Mouse (Mus musculus) MEL (cell line): ENCODE results near the gene Msi2. TPM values are rescaled to one million over a fixed set of nuclear protein-coding genes. Genes with fewer than 3 reads are reported as not detected.

Experiments used
- DNase-seq: peaks from one replicate; pipeline ENCODE4 v3.0.0; 2011; ENCODE audit warnings: low read depth, low spot score
- H3K27ac ChIP-seq: 2 replicates; pipeline ENCODE4 v1.5.1; 2012; ENCODE audit warnings: low read depth, mild to moderate bottlenecking, control low read depth, low read length, moderate library complexity; ENCODE audit not compliant: control insufficient read depth
- H3K27me3 ChIP-seq, 2 experiments: fragments of 150-350 bp in 1 of 2; sonication (generic) in 1 of 2; 2 replicates each; pipeline ENCODE4 v1.6.1; 2012; ENCODE audit warnings: low read length in 2 of 2, mild to moderate bottlenecking in 2 of 2, improper control_type of control experiment in 1 of 2, moderate library complexity in 1 of 2; ENCODE audit not compliant: insufficient read depth in 2 of 2, control insufficient read depth in 1 of 2
- H3K36me3 ChIP-seq, 2 experiments: 2 replicates each; pipeline ENCODE4 v1.6.1; 2012 to 2014; ENCODE audit warnings: low read length in 2 of 2, improper control_type of control experiment in 1 of 2, inconsistent platforms in 1 of 2, mild to moderate bottlenecking in 1 of 2; ENCODE audit not compliant: insufficient read depth in 2 of 2, control insufficient read depth in 1 of 2
- H3K4me1 ChIP-seq, 2 experiments: fragments of 150-350 bp in 1 of 2; sonication (generic) in 1 of 2; 2 replicates each; pipeline ENCODE4 v1.6.1; 2012; ENCODE audit warnings: low read length in 2 of 2, improper control_type of control experiment in 1 of 2, mild to moderate bottlenecking in 1 of 2; ENCODE audit not compliant: insufficient read depth in 2 of 2, control insufficient read depth in 1 of 2
- H3K4me3 ChIP-seq, 2 experiments: fragments of 150-350 bp in 1 of 2; sonication (generic) in 1 of 2; 2 replicates each; pipeline ENCODE4 v1.5.1; 2012; ENCODE audit warnings: low read depth in 2 of 2, low read length in 2 of 2, mild to moderate bottlenecking in 2 of 2, moderate library complexity in 2 of 2, control low read depth in 1 of 2, improper control_type of control experiment in 1 of 2; ENCODE audit not compliant: control insufficient read depth in 1 of 2, insufficient read depth in 1 of 2
- H3K79me2 ChIP-seq: 2 replicates; pipeline ENCODE4 v1.6.1; 2012; ENCODE audit warnings: mild to moderate bottlenecking, low read length, moderate library complexity; ENCODE audit not compliant: control insufficient read depth, poor library complexity, insufficient read depth
- H3K9ac ChIP-seq: 2 replicates; pipeline ENCODE4 v1.6.1; 2012; ENCODE audit warnings: low read depth, mild to moderate bottlenecking, control low read depth, low read length, moderate library complexity; ENCODE audit not compliant: control insufficient read depth, poor library complexity, severe bottlenecking
- H3K9me3 ChIP-seq: fragments of 150-350 bp; sonication (generic); replicated peaks from 2 replicates; pipeline ENCODE4 v1.6.1; 2012; ENCODE audit warnings: mild to moderate bottlenecking, low read length, improper control_type of control experiment, moderate library complexity; ENCODE audit not compliant: insufficient read depth
- CHD1 ChIP-seq: IDR thresholded peaks from 2 replicates; pipeline ENCODE4 v1.6.1; 2012; ENCODE audit warnings: low read depth, mild to moderate bottlenecking, inconsistent platforms, low read length, improper control_type of control experiment
- CTCF ChIP-seq, 3 experiments: IDR thresholded peaks in 2 of 3; conservative IDR thresholded peaks in 1 of 3; 2 replicates each; pipeline ENCODE4 v1.5.1; 2011 to 2012; ENCODE audit warnings: low read length in 3 of 3, low read depth in 2 of 3, mild to moderate bottlenecking in 2 of 3, improper control_type of control experiment in 1 of 3, inconsistent platforms in 1 of 3, mixed read lengths in 1 of 3, moderate library complexity in 1 of 3; ENCODE audit not compliant: control insufficient read depth in 1 of 3, insufficient read depth in 1 of 3, poor library complexity in 1 of 3, severe bottlenecking in 1 of 3
- E2F4 ChIP-seq: IDR thresholded peaks from 2 replicates; pipeline ENCODE4 v1.6.1; 2011; ENCODE audit warnings: low read depth, low read length, improper control_type of control experiment, borderline replicate concordance
- ELF1 ChIP-seq: IDR thresholded peaks from 2 replicates; pipeline ENCODE4 v1.6.1; 2014; ENCODE audit warnings: low read depth, mild to moderate bottlenecking, inconsistent platforms, low read length, improper control_type of control experiment, moderate library complexity
- EP300 ChIP-seq, 2 experiments: IDR thresholded peaks; 2 replicates each; pipeline ENCODE4 v1.6.1; 2011; ENCODE audit warnings: improper control_type of control experiment in 2 of 2, low read length in 2 of 2, low read depth in 1 of 2, mild to moderate bottlenecking in 1 of 2
- ETS1 ChIP-seq: IDR thresholded peaks from 2 replicates; pipeline ENCODE4 v1.6.1; 2012; ENCODE audit warnings: low read depth, mild to moderate bottlenecking, inconsistent platforms, low read length, improper control_type of control experiment, moderate library complexity
- HCFC1 ChIP-seq: IDR thresholded peaks from 2 replicates; pipeline ENCODE4 v1.6.1; 2012; ENCODE audit warnings: low read depth, mild to moderate bottlenecking, inconsistent platforms, low read length, improper control_type of control experiment, moderate library complexity
- JUND ChIP-seq: IDR thresholded peaks from 2 replicates; pipeline ENCODE4 v1.6.1; 2011; ENCODE audit warnings: low read depth, mild to moderate bottlenecking, improper control_type of control experiment, low read length
- KAT2A ChIP-seq: conservative IDR thresholded peaks from 2 replicates; pipeline ENCODE4 v1.6.1; 2012; ENCODE audit warnings: low read depth, low read length, improper control_type of control experiment, inconsistent platforms
- MAFK ChIP-seq: IDR thresholded peaks from 2 replicates; pipeline ENCODE4 v1.6.1; 2011; ENCODE audit warnings: low read depth, mild to moderate bottlenecking, low read length, improper control_type of control experiment, borderline replicate concordance
- MAZ ChIP-seq: IDR thresholded peaks from 2 replicates; pipeline ENCODE4 v1.6.1; 2012; ENCODE audit warnings: low read depth, mild to moderate bottlenecking, inconsistent platforms, low read length, improper control_type of control experiment
- MXI1 ChIP-seq: IDR thresholded peaks from 2 replicates; pipeline ENCODE4 v1.6.1; 2011; ENCODE audit warnings: mild to moderate bottlenecking, low read depth, low read length, improper control_type of control experiment
- NRF1 ChIP-seq: IDR thresholded peaks from 2 replicates; pipeline ENCODE4 v1.6.1; 2014; ENCODE audit warnings: low read depth, mild to moderate bottlenecking, inconsistent platforms, low read length, improper control_type of control experiment, moderate library complexity; ENCODE audit not compliant: poor library complexity, insufficient read depth, severe bottlenecking
- POLR2AphosphoS2 ChIP-seq: IDR thresholded peaks from 2 replicates; pipeline ENCODE4 v1.6.1; 2011; ENCODE audit warnings: low read length, improper control_type of control experiment
- RAD21 ChIP-seq: IDR thresholded peaks from 2 replicates; pipeline ENCODE4 v1.6.1; 2011; ENCODE audit warnings: mild to moderate bottlenecking, low read depth, low read length, improper control_type of control experiment
- RCOR1 ChIP-seq: IDR thresholded peaks from 2 replicates; pipeline ENCODE4 v1.6.1; 2012; ENCODE audit warnings: low read depth, mild to moderate bottlenecking, inconsistent platforms, low read length, improper control_type of control experiment
- TBP ChIP-seq: IDR thresholded peaks from 2 replicates; pipeline ENCODE4 v1.8.0; 2011; ENCODE audit warnings: low read depth, low read length, improper control_type of control experiment
- TCF12 ChIP-seq: IDR thresholded peaks from 2 replicates; pipeline ENCODE4 v1.6.1; 2014; ENCODE audit warnings: low read depth, mild to moderate bottlenecking, inconsistent platforms, low read length, improper control_type of control experiment, moderate library complexity
- ZC3H11A ChIP-seq: IDR thresholded peaks from 2 replicates; pipeline ENCODE4 v1.6.1; 2012; ENCODE audit warnings: low read depth, mild to moderate bottlenecking, inconsistent platforms, low read length, improper control_type of control experiment
- ZKSCAN1 ChIP-seq: IDR thresholded peaks from 2 replicates; pipeline ENCODE4 v1.6.1; 2012; ENCODE audit warnings: low read depth, mild to moderate bottlenecking, inconsistent platforms, low read length, improper control_type of control experiment, moderate library complexity
- ZNF384 ChIP-seq: IDR thresholded peaks from 2 replicates; pipeline ENCODE4 v1.6.1; 2012; ENCODE audit warnings: low read depth, mild to moderate bottlenecking, inconsistent platforms, low read length, improper control_type of control experiment
- polyA plus RNA-seq, 2 experiments: library from polyadenylated mRNA; stranded (reverse) in 1 of 2; unstranded in 1 of 2; fragments of >175 nt in 1 of 2; fragments of >200 nt in 1 of 2; gene quantifications; 2 replicates each; pipeline versions ENCODE4 v1.2.1 to v1.2.4; 2012; ENCODE audit warnings: low replicate concordance in 2 of 2, low read depth in 1 of 2; ENCODE audit not compliant: insufficient read length in 2 of 2, insufficient read depth in 1 of 2, missing spikeins in 1 of 2
- total RNA-seq: library from RNA; depleted of rRNA; stranded (reverse); fragments of 300-350 nt; gene quantifications from 2 replicates; pipeline ENCODE4 v1.2.3, GENCODE M21; 2012

Gene Msi2
- total and polyA plus RNA-seq, 3 experiments, result 16.2 to 29.7 TPM; not detected in 1

DNA sequence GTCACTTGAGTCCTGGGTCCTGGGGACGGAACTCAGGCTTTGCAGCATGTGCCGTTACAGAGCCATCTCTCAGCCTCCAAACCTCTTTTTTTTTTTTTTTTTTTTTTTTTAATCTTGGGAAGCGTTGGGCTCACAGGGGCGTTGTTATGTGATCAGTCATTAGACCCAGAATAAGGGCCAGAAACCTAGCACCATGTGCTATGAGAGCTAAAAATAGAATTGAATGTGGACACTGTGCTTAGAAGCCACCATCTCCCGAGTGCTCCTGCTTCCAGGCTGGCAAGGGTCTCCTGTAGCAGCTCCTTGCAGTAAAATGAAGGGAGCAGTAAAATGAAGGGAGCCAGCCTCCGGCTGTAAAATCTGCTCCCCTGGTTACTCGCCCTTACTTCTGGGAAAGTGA, 47.3 kb upstream of the Msi2 start:
- Histone ChIP-seq H3K4me3 (no peak overlapping the region), H3K79me2 (no peaks in the 10 kb centered on the region), H3K9ac (no peak overlapping the region), H3K4me1 (no peaks in the 10 kb centered on the region), H3K36me3 (no peaks in the 10 kb centered on the region), H3K27me3 (peaks cover 0 to 4% of the 10 kb centered on the region in 2 experiments; a peak in 1 of 4 replicates), H3K27ac (no peak overlapping the region), H3K9me3 (no peaks in the 10 kb centered on the region)
- TF ChIP-seq ETS1 (no peak), MXI1 (no peak), ZC3H11A (no peak), MAZ (no peak), TBP (no peak), CHD1 (no peak), ZKSCAN1 (no peak), JUND (no peak), NRF1 (no peak), HCFC1 (no peak), KAT2A (no peak)
- DNase-seq, result no peak

DNA sequence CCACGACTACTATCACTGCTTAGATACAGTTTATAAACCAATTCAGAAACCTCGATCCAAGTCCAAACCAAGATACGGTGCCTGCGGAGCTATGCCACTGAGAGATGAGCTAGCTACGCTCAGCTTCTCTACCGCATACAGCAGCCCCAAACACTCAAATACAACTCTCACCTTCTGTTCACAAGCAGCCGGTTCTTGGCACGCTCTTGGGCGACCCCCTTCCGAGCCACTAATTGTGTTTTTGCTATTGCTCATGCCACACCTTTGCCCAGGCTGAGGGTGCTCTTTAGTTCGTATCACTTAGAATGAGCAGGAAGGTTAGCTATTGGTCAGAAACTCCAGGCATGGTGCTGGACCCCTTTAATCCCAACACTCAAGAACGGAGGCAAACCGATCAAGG, 45.1 kb upstream of the Msi2 start:
- no peak overlapping the region for H3K4me3 ChIP-seq
- DNase-seq, result no peak
- H3K4me1 ChIP-seq, result no peaks in the 10 kb centered on the region
- no peaks in the 10 kb centered on the region for H3K9me3 ChIP-seq
- no peak overlapping the region for H3K27ac ChIP-seq
- no peaks in the 10 kb centered on the region for H3K36me3 ChIP-seq
- H3K79me2 ChIP-seq, result no peaks in the 10 kb centered on the region
- peaks cover 0 to 8% of the 10 kb centered on the region in 2 experiments; a peak in 1 of 4 replicates for H3K27me3 ChIP-seq
- TF ChIP-seq NRF1 (no peak), E2F4 (no peak), CTCF (IDR thresholded peaks at IDR 0.05 in 2 of 3, conservative IDR thresholded peaks at IDR 0.05 in 1 of 3; ENCODE audit: control insufficient read depth in 1 of 3, insufficient read depth in 1 of 3, low read depth in 2 of 3, low read length in 3 of 3, poor library complexity in 1 of 3, severe bottlenecking in 1 of 3) (no peak), EP300 (IDR thresholded peaks at IDR 0.05; ENCODE audit: low read depth in 1 of 2, low read length in 2 of 2) (no peak), KAT2A (no peak), POLR2AphosphoS2 (no peak), RAD21 (no peak), RCOR1 (no peak), MAFK (no peak), ELF1 (no peak), TCF12 (no peak), ETS1 (no peak), ZNF384 (no peak)
- H3K9ac ChIP-seq, result no peak overlapping the region
